Mouse (Mus musculus): Measurements from ENCODE around the gene Il27ra.

Il27ra gene

DNA sequence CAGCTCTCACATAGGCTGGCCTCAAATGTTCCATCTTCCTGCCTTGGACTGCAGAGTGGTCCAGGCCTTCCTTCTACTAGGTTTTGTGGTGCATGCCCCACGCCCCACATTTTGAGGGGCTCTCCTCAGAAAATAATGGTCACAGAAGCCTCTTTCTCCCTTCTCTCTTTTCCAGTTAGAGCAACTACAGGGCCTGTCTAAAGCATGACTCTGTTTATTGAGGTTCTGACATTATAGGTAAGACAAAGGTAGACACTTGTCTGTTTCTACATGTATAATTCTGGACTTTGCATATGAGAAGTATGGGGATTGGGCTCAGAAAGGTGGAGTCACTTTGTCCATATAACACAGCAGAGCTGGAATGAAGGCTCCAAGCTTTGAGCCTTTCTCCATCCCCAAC lies 22.6 kb upstream of the Il27ra start, which contains the start of gene Gm10643:
Gene Gm10643, minus strand, starts transcription at position 101 of the 400 bp plus-strand sequence.
- DNase-seq, result no peak

DNA sequence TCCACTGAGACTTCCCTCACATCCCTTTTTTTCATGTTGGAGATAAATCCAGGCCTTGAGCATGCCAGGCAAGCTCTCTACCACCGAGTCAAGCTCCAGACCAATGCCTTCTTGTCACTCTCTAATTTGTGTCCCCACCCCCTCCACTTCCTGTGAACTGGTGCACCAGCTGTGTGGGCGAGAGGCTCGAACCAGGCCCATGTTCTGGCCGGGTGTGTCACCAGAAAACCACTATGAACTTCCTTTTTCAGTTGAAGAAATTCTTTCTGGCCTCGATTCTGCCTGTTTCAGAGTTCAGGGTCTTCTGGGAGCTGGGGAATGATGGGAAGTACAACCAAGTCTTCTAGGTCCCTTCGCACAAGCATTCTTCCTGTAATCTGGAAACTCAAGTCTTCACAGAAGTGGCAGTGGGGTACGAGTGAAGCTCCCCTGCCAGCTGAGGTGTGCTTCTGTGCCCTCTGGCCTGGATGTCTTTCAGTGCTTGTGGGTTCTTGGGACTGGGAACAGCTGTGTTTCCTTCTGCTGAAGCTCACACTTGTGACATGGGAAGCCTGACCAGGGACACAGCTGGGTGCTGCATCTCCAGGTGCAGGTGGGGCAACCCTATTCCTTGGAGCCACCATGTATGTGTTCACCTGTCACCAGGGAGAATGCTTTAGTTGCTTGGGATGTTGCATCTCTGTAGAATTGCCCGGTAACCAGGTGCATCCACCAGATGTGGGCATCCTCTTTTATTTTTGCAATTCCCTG lies 21.6 kb upstream of the Il27ra start:
- peak; percentile 82 for DNase-seq

DNA sequence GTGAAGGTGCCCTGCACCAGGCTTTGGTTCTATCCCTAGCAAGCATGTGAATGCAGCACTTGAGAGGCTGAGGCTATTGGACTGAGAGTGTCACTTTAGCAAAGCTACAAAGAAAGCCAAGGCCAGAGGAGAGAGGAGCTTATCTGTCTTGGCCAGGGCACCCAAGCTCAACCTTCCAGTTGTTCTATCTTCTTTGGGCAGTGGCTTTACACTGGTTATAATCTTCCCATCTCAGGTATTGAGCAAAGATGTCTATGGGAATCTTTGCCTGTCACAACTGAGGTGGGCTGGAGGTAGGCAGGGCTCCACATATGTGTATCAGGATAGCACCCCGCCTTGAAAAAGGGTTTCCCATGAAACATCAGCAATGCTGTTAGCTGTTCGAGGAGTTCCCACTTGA lies 17.9 kb upstream of the Il27ra start:
- DNase-seq, result no peak

DNA sequence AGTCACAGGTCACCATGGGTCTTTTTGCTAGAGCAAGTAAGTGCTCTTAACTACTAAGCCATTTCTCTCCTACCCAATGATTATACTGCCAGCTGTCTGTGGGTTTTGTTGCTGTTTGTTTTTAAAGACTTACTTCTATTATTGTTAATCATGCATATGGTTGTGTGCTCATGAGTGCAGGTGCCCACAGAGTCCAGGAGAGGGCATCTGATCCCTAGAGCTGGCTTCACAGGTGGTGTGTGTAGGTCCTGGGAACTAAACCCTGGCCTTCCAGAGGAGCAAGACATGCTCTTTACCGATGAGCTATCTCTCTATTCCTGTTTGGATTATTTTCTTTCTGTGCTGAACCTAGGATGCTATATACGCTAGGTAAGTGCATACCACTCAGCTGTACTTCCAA lies 16.8 kb upstream of the Il27ra start:
- no peak for DNase-seq

DNA sequence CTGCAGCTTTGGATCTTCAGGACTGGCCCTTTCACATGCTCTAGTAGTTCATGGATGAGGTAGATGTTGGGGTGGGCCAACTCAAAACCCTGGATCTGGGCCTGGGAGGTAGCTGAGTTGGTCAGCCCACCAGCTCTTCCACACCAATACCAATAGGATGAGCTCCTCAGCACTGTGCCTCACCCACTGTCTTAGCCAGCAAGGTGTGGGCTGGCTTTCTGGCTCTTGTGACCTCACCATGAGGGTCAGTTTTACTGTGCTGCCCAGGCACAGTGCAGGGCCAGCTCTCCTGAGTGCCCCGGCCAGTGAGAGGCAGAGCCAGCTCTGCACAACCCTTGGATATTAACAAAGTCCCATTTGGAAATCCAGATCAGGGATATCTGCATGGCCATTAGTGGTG lies 15.4 kb upstream of the Il27ra start:
- DNase-seq, result no peak

DNA sequence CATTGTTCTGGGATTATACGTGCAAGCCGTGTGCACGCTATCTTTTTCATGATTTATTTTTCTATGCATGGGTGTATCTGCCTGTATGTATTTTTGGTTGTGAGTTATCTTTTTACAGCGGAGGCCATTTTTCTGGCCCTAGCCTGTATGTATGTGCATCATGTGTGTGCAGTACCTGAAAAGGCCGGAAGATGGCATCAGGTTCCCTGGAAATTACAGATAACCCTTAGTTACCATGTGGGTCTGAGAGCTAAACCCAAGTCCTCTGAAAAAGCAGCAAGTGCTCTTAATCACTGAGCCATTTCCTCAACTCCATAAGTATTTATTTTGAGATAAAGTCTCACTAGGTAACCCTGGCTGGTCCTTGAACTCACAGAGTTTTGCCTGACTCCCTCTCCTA lies 10.8 kb upstream of the Il27ra start:
- no peak for DNase-seq

DNA sequence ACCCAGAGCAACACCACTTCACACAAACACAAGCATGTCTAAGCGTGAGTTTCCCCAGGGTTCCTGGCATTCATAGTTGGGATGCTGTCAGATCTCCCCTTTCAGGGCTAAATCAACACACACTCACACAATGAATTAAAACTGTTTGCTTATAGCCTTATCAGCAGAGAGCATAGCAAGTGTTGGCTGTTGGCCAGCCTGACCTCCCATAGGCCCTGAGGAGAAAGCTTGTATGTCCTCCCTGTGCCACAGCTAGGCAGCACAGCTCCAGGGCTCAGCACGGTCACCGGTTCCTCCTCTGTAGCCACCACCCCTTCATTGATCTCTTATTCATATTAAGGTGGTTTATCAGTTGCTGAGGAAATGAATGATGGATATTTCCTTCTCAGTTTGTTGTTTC lies 10.4 kb upstream of the Il27ra start:
- DNase-seq, result no peak

DNA sequence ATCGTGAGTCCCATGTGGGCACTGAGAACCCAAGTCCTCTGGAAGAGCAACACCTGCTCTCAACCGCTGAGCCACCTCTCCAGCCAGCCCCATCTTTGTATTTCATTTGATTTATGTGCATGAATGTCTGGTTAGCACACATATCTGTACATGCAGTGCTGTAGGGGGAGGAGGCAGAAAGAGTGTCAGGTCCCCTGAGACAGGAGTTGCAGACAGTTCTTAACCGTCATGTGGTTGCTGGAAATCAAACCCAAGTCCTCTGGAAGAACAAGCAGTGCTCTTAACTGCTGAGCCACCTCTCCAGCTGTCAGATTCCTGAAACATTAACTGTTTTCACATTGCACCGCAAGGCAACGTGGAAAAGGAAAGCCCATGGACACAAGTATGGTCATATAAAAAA lies 5.8 kb upstream of the Il27ra start:
- DNase-seq, result no peak

DNA sequence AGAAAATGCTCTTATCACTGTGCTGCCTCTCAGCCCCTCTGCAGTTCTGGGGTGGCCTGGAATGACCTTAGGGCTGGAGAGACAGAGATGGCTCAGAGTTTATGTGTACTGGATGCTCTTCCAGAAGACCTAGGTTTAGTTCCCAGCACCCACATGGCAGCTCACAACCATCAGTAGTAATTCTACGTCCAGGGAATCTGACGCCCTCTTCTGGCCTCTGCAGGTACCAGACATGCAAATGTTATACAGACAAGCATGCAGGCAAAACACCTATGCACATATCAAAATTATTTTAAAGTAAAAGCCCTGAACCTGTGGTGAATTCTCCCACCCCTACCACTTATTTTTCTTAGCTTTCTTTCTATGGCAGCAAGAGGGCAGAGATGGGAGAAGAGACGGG lies 4.1 kb upstream of the Il27ra start:
- no peak for DNase-seq

DNA sequence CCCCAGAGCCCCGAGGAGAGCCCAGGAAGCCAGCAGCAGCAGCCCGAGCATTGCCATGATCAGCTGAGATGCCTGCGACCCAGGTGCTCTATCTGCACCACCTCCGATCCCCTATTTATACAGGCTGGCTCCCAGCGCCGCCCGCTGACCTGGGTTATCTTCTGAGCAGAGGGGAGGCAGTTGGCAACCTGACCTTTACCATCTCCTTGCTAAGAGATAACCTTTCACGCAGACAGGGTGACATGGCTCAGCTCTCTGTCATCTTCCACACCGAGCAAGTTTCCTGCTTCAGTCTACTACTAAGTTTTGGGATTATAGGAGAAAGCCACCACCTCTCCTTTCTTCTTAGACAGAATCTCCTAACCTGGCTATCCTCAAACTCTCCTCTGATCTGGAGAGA lies 2.5 kb upstream of the Il27ra start, which contains the start of gene Rln3:
Gene Rln3, minus strand, starts transcription at position 101 of the 400 bp plus-strand sequence.
- no peak for DNase-seq

DNA sequence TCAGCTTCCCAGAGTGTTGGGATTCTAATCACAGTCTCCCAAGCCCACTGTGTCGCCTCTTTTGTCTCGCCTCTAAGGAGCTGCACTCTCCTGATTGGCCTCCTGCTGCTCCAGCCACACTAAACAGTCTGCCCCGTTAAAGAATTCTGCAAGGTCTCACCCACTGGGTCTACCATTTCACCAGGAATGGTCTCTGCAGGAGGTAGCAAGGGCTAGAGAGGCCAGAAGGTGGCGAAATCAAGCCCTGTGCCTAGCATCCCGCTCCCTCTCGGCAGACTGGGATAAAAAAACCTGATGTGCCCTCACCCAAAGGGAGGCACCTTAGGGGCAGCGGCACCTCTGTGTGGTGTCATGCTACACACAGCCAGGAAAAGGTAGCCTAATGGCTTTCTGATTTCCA lies 1.7 kb upstream of the Il27ra start:
- DNase-seq, result no peak

DNA sequence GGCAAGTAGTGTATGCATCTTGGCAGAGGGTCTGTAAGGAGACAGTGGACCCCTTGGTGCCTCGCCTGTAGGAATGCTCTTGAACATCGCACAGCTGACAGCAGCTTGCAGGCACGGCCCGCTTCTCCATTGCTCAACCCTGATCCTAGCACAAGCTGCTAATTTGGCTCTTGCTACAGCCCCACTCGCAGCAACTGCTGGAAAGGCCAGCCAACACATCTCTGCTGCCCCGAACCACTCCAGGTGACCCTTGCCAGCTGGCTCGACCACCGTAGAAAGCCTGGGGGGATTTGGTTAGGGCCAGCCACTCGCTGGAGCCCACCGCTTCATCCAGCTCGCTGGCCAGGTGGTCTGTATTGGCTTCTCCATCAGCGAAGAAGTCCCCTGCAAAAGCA lies 556 bp upstream of the Il27ra start:
- DNase-seq, result no peak

DNA sequence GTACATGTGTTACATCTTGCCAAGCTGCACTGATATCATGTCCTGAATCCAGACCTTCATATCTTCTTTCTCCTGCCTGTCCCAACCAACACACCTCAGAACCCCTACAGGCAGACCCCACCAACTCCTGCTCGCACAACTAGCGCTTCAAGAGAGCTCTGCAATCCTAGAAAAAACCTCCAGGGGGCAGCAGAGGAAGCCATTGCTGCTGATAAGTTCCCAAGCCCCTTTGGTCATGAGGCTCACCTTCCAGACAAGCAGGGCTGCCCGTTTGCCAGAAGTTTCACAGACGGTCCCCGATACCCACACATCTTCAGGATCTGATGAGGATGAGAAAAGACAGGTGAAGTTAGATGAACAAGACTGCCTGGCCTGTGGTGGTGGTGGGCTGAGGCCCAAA lies 3.3 kb downstream of the Il27ra start:
- peak; percentile 83 for DNase-seq

DNA sequence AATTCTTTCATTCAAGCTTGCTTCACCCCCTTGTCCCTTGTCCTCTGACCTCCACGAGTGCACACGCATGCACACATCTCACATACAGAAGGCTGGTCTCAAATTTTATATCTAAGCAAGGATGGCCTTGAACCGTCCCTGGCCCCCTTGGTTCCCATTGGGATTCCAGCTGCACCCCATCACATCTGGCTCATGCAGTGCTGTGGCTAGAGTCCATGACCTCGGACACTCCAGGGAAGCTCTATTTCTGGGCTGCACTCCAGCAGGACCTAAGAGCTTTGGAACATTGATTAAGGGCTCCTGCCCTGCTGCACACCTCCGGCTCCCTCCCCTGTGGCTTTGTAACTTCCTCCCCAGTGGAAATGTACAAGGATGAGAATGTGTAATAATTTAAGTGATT lies 4.4 kb downstream of the Il27ra start:
- DNase-seq, result no peak

DNA sequence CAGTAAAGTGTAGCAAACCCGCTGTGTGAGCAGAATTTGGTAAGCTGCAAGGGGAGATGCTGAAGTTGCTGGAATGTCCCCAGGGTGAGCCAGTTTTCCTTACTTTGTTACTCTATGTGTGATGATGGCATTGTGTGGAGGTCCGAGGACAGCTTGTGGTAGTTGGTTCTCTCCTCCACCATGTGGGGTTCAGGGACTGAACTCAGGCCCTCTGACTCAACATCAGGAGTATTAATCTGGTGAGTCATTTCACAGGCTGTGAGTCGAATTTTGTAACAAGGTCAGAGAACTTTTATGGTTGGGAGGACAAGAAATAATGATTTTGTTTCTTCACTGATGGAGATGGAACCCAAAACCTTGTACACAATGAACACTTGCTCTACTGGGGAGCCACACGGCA lies 9.6 kb downstream of the Il27ra start:
- DNase-seq, result no peak

DNA sequence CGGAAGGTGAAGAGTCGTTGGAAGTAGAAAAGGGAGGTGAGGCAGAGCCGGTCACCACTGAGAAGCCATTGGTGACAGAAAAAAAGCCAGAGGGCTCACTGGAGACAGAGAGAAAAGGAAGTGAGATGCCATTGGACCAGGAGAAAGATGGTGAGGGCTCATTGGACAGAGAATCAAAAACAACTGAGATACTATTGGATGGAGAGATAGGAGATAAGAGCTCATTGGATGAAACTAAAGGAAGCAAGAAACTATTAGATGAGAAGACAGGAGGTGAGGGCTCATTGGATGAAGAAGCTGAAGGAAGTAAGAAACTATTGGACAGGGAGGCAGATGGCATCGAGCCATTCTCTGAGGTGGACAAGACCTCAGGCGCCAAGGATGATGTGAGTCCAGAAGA lies 13.1 kb downstream of the Il27ra start:
- no peak for DNase-seq

DNA sequence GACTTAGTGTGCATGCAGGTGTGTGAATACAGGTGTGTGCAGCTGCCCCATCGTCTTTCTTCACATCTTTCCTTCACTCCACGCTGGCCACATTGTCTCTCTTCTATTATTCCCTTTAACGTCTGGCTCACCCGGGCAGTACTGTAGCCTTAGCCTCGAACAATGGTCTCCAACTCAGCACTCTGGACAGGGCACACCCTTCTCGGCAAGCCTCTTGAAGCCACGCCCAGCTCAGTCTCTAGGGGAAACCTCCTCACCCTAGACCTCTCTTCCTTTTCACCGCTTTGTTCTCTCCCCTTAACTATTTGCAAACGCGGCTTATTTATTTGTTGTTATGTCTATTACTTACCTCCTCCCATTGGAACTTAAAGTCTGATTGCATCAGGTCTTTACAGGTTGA lies 14.9 kb downstream of the Il27ra start:
- no peak for DNase-seq

DNA sequence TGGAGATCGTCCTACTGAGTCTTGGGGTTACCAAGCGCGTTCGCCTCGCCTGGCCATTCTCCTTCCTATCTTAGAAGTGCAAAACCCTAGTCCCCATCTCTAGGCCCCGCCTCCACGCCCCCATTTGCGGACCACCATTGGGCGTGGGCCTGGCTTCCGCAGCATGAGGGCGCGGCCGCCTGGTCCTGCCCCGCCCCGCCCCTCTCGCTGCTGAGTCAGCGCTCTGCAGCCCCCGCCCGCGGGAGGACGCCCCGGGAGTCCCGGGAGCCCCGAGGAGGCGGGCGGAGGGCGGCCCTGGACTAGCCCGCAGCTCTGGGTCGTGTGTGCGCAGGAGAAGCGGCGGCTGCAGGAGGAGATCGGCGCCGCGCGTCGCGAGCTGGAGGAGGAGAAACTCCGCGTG lies 16.5 kb downstream of the Il27ra start:
- DNase-seq, result peak; percentile 80

DNA sequence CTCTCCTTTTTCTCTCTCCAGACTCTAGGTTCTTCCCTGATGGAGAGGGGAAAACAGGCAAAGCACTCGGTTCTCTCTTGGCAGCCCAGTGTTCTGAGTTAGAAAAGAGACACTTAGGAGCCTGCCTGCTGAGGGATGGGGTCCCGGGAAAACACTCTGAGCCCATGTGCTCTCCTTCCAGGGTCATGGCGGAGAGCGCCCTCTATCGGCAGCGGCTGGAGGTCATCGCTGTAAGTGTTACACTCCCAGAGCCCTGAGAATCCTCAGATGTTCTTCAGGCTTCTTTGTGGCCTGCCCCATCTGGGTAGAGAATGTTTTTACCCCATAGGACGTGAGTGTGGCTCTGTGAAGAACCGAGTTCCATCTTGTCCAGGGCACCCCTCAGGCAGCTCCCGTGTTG lies 18.2 kb downstream of the Il27ra start:
- peak; percentile 75 for DNase-seq

DNA sequence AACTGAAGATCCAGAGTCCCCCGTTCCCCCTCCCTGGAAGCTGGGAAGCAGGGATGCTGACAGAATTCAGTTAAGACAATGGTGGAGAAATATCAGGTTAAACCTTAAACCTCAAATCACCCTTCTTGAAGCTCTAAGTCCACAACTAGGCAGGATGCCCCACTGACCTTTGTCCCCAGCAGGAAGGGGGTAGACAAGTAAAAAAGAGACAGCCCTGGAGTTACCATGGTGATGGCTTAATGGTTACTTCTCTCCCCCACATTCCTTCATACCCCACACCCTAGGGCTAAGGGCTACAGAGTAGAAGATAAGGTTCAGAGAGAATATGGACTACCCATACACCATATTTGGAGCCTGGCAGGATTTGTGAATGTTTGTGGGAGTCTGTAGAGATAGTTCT lies 18.8 kb downstream of the Il27ra start:
- DNase-seq, result no peak

DNA sequence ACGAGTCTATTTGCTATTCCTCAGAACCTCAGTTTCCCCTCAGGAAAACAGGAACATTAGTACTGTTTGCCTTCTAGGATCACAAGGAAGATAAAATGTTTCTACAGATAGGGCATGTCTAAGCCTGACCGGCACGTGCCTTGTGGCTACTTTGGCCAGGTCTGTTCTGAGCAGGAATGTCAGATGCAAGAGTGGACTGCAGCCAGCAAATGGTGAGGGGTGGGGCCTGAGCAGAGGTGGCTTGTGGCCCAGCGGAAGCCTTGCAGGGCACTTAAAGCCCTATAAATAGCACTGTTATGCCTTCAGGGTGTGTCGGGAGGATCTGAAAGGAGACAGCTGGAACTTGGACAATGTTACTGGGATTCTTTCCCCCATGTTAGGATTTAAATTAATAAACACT lies 19.3 kb downstream of the Il27ra start:
- DNase-seq, result no peak

DNA sequence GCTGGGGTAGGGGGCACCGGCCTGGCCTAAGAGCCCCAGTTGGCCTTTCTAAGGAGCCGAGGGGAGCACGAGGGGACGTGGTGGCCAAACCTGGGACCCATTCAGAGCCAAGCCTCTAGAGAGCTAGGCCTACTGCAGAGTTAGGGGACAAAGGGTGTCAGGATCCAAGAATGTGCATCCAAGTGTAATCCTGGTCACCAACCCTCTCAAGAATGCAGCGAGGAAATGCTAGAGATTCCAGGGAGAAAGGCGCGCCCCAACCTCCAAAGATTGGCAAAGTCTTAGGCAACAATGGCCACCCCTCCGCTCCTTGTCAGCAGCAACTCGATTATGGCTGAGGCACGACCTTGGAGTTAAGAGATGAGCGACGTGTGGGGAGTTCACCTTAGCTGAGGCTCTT lies 20.8 kb downstream of the Il27ra start:
- no peak for DNase-seq

DNA sequence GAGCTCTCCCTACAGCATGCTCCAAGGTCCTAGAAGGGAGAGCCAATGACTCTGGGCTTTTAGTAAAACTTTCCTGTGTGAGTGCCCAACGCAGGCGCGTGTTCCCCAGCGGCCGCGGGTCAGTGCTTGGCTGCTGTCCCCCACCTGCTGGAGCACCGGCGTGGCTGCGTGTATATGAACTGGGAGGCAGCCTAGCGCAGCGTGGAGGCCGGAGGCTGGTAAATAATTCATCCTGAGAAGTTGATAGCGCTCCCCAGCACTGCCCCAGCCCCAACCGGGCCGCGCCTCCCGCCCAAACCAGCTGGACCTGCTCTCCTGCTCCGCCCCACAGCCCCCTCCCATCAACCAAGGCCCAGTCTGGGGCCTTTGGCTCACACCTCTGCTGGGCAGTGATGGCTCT lies 21.3 kb downstream of the Il27ra start, which contains the start of gene Palm3:
Gene Palm3, plus strand, starts transcription at position 376 of the 400 bp plus-strand sequence.
- no peak for DNase-seq

DNA sequence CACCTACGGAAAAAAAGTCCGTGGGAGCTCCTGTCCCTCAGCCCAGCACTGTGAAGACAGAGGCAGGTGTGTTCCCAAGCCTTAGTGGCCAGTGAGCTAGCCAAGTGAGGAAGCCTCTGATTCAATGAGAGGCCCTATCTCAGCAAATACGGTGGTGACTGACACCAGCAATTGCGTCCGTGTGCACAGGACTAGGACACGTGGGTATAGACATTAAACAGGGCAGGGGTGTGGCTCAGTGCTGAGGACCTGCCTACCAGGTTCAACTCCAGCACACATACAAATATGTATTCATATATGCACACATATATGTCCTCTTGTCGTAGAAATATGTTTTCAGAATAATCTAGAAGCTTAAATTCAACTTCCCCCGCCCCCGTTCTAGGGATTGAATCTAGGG lies 22.7 kb downstream of the Il27ra start:
- DNase-seq, result no peak

DNA sequence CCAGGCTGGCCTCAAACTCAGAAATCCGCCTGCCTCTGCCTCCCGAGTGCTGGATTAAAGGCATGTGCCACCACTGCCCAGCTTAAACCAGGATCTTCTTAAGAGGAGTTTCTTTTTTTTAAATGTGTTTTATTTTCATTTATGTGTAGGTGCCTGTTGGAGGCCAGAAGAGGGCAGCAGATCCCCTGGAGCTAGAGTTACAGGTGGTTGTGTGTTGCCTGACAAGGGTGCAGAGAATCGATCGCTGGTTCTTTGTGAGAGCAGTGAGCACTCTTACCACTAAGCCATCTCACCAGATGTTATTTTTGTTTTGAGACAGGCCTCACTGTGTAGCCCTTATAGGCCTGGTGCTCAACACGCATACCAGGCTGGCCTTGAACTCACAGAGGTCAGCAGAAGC lies 26.6 kb downstream of the Il27ra start:
- no peak for DNase-seq
